Mouse (Mus musculus) gonadal fat pad, adult 2 months (tissue): ENCODE data around the gene Fli1. TPM values are rescaled to one million over a fixed set of nuclear protein-coding genes. Genes with fewer than 3 reads are reported as not detected.

ENCODE experiments used
- DNase-seq: peaks from one replicate; pipeline ENCODE4 v3.0.0-alpha.2; 2012; ENCODE audit warnings: low read depth
- polyA plus RNA-seq: library from polyadenylated mRNA; depleted of rRNA; stranded (reverse); fragments of >200 nt; gene quantifications from 2 replicates; pipeline ENCODE4 v1.2.3, GENCODE M21; 2012; rRNA removed

Fli1 gene
- polyA plus RNA-seq, 1 experiment = 10.4 TPM

GRCm38 (mm10) chr9:32409060-32409961, 133.3 kb downstream of the Fli1 start:
- DNase-seq = no peak

GRCm38 (mm10) chr9:32408730-32409059, 134.0 kb downstream of the Fli1 start:
- no peak for DNase-seq

- no peak for DNase-seq
Observed at GRCm38 (mm10) chr9:32405191-32405925, 137.3 kb downstream of the Fli1 start.

GRCm38 (mm10) chr9:32400662-32401161, 141.9 kb downstream of the Fli1 start:
- no peak for DNase-seq

GRCm38 (mm10) chr9:32400212-32400611, 142.4 kb downstream of the Fli1 start:
- no peak for DNase-seq

- no peak for DNase-seq
Observed at GRCm38 (mm10) chr9:32394761-32395161, 147.9 kb downstream of the Fli1 start.

- DNase-seq = no peak
Observed at GRCm38 (mm10) chr9:32392716-32393115, 149.9 kb downstream of the Fli1 start.

- no peak for DNase-seq
Observed at GRCm38 (mm10) chr9:32391701-32392100, 151.0 kb downstream of the Fli1 start.

- no peak for DNase-seq
Observed at GRCm38 (mm10) chr9:32391092-32391491, 151.6 kb downstream of the Fli1 start.

- DNase-seq = no peak
Observed at GRCm38 (mm10) chr9:32388120-32388519, 154.5 kb downstream of the Fli1 start.

- no peak for DNase-seq
Observed at GRCm38 (mm10) chr9:32384906-32385305, 157.8 kb downstream of the Fli1 start.

- no peak for DNase-seq
Observed at GRCm38 (mm10) chr9:32376863-32377590, 165.6 kb downstream of the Fli1 start.

- DNase-seq = no peak
Observed at GRCm38 (mm10) chr9:32376031-32376430, 166.6 kb downstream of the Fli1 start.

GRCm38 (mm10) chr9:32373656-32374055, 169.0 kb downstream of the Fli1 start:
- DNase-seq = no peak

Other genes starting within 250 kb of the Fli1 start
- gene Kcnj5, start 198.5 kb downstream of the Fli1 start, polyA plus RNA-seq = 0.13 and 0.26 TPM in 2 replicates
- gene Kcnj1, start 170.4 kb downstream of the Fli1 start, polyA plus RNA-seq = not detected in 2 replicates
- 14.7 and 15.4 TPM in 2 replicates for gene Ets1, start 93.4 kb upstream of the Fli1 start, polyA plus RNA-seq